Mouse (Mus musculus) intestine, embryonic 16.5 days (tissue): Measurements from ENCODE around the gene A730049H05Rik. TPM values are rescaled to one million over a fixed set of nuclear protein-coding genes. Genes with fewer than 3 reads are reported as not detected.

Experiments
- ATAC-seq: fragments of 200-750 bp; cut with Nextera tagmentation; 2 replicates; pipeline ENCODE4 v1.8.0; 2017; ENCODE audit warnings: moderate TSS enrichment, moderate library complexity
- H3K27ac ChIP-seq: fragments of 300-500 bp; sonication (generic); 2 replicates; pipeline ENCODE4 v1.5.1; 2014; ENCODE audit warnings: mild to moderate bottlenecking, low read length
- H3K27me3 ChIP-seq: fragments of 300-500 bp; sonication (generic); replicated peaks from 2 replicates; pipeline ENCODE4 v1.6.1; 2014; ENCODE audit warnings: low read length, control low read depth, mixed read lengths; ENCODE audit not compliant: control insufficient read depth, insufficient read depth
- H3K36me3 ChIP-seq: fragments of 300-500 bp; sonication (generic); 2 replicates; pipeline ENCODE4 v1.6.1; 2014; ENCODE audit warnings: low read length, control low read depth; ENCODE audit not compliant: control insufficient read depth, insufficient read depth
- H3K4me1 ChIP-seq: fragments of 300-500 bp; sonication (generic); 2 replicates; pipeline ENCODE4 v1.6.1; 2014; ENCODE audit warnings: low read length, control low read depth, mixed read lengths; ENCODE audit not compliant: control insufficient read depth, insufficient read depth
- H3K4me2 ChIP-seq: fragments of 300-500 bp; sonication (generic); 2 replicates; pipeline ENCODE4 v1.6.1; 2014; ENCODE audit warnings: low read depth, low read length, control low read depth
- H3K4me3 ChIP-seq: fragments of 300-500 bp; sonication (generic); 2 replicates; pipeline ENCODE4 v1.5.1; 2014; ENCODE audit warnings: mild to moderate bottlenecking, low read length
- H3K9ac ChIP-seq: fragments of 300-500 bp; sonication (generic); 2 replicates; pipeline ENCODE4 v1.6.1; 2014; ENCODE audit warnings: low read depth, low read length
- H3K9me3 ChIP-seq: fragments of 300-500 bp; sonication (generic); 2 replicates; pipeline ENCODE4 v1.6.1; 2016; ENCODE audit warnings: low read length, control low read depth; ENCODE audit not compliant: control insufficient read depth
- WGBS: fragments of 180-500 bp; shearing (Covaris S2); extraction: QIAGEN DNeasy Blood & Tissue Kit; methylation state at CpG from one replicate; pipeline ENCODE4 v1.1.7; 2014; 5-methylcytosine and 5-hydroxymethylcytosine counted together
- polyA plus RNA-seq: library from polyadenylated mRNA; unstranded; fragments of >200 nt; fragmentation: Nextera tagmentation; extraction: Ambion mirVana; gene quantifications from 2 replicates; pipeline ENCODE4 v1.2.1, GENCODE M21; 2015

A730049H05Rik gene
- polyA plus RNA-seq: 0.27 and 0.38 TPM in 2 replicates

DNA sequence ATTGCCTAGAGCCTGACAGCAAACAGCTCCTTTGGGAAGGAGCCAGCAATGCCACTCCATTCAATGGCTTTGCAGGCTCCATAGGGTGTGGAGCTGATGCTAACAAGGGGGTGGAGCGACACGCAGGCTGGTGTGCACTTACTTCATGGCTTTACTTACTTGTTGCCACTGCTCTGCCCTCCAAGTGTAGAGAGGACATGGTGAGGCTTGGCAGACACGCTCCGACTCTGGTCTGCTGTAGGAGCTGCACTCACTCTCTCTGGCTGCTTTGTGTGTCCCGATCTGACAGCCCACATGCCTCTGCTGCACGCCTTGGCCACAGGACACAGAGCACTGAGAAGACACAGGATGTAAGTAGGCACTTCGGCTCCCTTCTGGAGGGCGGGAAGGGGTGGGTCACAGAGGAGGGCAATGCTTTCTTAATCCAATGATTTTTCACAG, at the start of gene A730049H05Rik:
TSS of gene A730049H05Rik (plus strand) at position 168 of the 441 bp plus-strand sequence.
- Histone ChIP-seq H3K4me2 (no peak within 1 kb of the TSS), H3K4me1 (no peaks in the 10 kb centered on the region)

DNA sequence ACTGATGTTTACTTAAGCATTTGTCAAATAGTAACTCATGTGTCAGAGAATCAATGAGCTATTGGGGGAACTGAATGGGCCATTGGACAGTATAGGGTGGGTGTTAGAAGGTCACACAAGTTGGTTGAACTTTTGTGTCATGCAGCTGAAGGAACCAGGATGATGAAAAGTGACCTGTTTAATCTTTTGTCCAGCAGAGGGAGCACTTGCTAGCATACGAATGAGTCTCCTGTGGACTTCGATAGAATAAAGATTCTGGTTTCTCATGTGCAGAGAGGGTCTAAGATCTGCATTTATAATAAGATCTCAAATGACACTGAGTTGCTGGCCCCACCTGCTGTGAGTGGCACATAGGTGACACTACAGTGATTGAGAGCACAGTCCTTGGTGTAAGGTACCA, 39.9 kb upstream of the A730049H05Rik start:
- no peaks in the 10 kb centered on the region for H3K4me1 ChIP-seq
- no peak for ATAC-seq
- no peak overlapping the region for H3K4me2 ChIP-seq
- no peak overlapping the region for H3K4me3 ChIP-seq
- H3K27me3 ChIP-seq: no peaks in the 10 kb centered on the region
- H3K27ac ChIP-seq: no peak overlapping the region
- H3K9me3 ChIP-seq: no peaks in the 10 kb centered on the region
- no peaks in the 10 kb centered on the region for H3K36me3 ChIP-seq
- no peak overlapping the region for H3K9ac ChIP-seq
- 14% methylated on average over 2 of the region's 2 CpGs for whole genome bisulfite sequencing

More for the DNA sequence above, at the start of gene A730049H05Rik:
- no peaks in the 10 kb centered on the region for H3K27me3 ChIP-seq
- no peak within 1 kb of the TSS for H3K4me3 ChIP-seq
- H3K9me3 ChIP-seq: no peaks in the 10 kb centered on the region
- no peak within 1 kb of the TSS for H3K27ac ChIP-seq
- 22% methylated on average over 8 of the region's 8 CpGs for WGBS
- H3K36me3 ChIP-seq: no peaks in the 10 kb centered on the region
- no peak for ATAC-seq
- no peak within 1 kb of the TSS for H3K9ac ChIP-seq

DNA sequence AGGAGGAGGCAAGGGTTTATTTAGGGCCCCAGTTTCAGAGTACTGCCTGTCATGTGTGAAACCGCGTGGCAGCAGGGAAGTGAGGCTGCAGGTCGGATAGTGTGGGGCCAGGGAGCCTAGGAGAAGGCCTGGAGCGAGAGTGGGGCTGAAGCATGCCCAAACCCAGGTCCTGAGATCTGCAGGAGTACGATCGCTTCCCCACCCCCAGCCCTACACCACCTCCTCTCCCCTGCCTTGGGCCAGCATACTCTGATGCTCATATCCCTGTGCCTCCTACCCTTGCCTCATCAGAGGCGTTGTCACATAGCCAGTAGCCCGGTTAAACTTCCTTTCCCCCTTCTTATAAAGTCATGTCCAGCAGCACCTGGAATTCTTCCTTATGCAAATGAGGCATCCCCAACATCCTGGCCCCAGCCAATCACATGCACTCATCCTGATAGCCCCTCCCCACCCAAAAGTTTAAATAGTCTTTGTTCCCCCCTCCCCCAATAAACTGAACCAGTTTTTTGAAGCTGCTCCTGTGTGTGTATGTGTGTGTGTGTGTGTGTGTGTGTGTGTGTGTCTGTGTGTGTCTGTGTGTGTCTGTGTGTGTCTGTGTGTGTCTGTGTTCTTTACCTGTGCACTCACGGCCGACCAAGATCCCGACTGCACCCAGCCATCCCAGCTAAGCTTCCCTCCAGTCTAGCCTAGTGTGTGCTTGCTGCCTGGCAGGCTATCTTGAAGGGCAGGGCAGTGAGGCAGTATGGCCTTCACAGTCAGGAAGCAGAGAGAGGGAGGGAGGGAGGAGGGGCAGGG, 36.9 kb upstream of the A730049H05Rik start:
- Histone ChIP-seq H3K27ac (no peak overlapping the region), H3K27me3 (no peaks in the 10 kb centered on the region), H3K9me3 (no peaks in the 10 kb centered on the region), H3K4me1 (no peaks in the 10 kb centered on the region), H3K4me3 (no peak overlapping the region), H3K4me2 (no peak overlapping the region), H3K9ac (no peak overlapping the region), H3K36me3 (no peaks in the 10 kb centered on the region)
- peak; percentile 55; the same call in 1 of the 2 replicates for ATAC-seq
- WGBS: 82% methylated on average over 11 of the region's 11 CpGs

DNA sequence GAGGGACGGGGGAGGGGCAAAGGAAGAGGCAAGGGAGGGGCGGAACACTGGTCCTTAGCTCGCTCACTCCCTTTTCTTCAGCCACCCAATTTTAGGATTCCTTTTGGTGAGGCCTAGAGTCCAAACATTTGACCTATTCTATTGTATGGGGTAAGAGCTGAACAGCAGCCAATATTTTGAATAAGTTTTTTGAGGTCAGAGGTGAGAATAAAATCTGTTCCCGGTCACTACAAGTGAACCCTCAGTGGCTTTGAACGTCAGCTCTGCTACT, 36.4 kb upstream of the A730049H05Rik start:
- H3K36me3 ChIP-seq: no peaks in the 10 kb centered on the region
- no peaks in the 10 kb centered on the region for H3K27me3 ChIP-seq
- H3K4me1 ChIP-seq: no peaks in the 10 kb centered on the region
- no peak overlapping the region for H3K4me2 ChIP-seq
- no peak overlapping the region for H3K4me3 ChIP-seq
- ATAC-seq: no peak
- no peaks in the 10 kb centered on the region for H3K9me3 ChIP-seq
- WGBS: 57% methylated on average over 5 of the region's 5 CpGs
- no peak overlapping the region for H3K27ac ChIP-seq
- no peak overlapping the region for H3K9ac ChIP-seq

DNA sequence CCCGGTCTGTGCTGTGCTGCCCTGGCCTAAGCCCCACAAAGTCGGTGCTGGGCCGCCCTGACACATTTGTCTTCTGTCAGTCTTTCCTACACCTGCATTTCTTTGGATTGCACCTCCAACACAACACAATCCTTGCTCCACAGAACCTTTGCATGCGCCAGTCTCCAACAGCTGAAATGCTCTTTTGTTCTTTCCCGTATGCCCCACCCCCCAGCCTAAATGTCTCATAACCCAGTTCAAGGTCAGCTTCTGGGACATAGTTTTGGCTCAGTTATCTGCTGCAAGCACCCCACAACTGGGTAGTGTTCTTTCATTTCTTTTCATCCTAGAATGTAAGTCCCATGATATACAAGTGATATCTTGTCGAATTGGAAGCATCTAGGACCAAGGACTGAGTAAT, 34.8 kb upstream of the A730049H05Rik start:
- Histone ChIP-seq H3K36me3 (no peaks in the 10 kb centered on the region), H3K27me3 (no peaks in the 10 kb centered on the region), H3K4me3 (no peak overlapping the region), H3K4me1 (no peaks in the 10 kb centered on the region), H3K9ac (no peak overlapping the region), H3K4me2 (no peak overlapping the region), H3K27ac (no peak overlapping the region), H3K9me3 (no peaks in the 10 kb centered on the region)
- WGBS: 83% methylated on average over 6 of the region's 6 CpGs
- no peak for ATAC-seq

DNA sequence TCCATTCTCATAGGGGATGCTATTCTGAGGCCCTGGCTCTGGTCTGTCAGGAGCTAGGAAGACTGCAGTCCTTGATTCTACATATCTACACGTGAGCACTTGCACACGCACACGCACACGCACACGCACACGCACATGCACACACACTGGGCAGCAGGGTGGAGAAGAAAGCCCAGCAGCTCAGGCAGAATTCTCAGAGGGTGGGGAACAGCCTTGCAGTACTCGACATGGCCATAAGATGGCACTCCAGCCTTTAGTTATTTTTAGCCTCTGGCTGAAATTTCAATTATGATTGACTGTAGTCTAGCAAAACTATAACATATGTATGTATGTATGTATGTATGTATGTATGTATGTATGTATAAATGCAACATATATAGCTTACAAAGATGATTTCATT, 31.5 kb upstream of the A730049H05Rik start:
- no peak overlapping the region for H3K9ac ChIP-seq
- no peak overlapping the region for H3K27ac ChIP-seq
- 26% methylated on average over 7 of the region's 7 CpGs for WGBS
- no peaks in the 10 kb centered on the region for H3K36me3 ChIP-seq
- no peak overlapping the region for H3K4me3 ChIP-seq
- H3K4me2 ChIP-seq: no peak overlapping the region
- no peak for ATAC-seq
- no peaks in the 10 kb centered on the region for H3K4me1 ChIP-seq
- H3K27me3 ChIP-seq: no peaks in the 10 kb centered on the region
- no peaks in the 10 kb centered on the region for H3K9me3 ChIP-seq

DNA sequence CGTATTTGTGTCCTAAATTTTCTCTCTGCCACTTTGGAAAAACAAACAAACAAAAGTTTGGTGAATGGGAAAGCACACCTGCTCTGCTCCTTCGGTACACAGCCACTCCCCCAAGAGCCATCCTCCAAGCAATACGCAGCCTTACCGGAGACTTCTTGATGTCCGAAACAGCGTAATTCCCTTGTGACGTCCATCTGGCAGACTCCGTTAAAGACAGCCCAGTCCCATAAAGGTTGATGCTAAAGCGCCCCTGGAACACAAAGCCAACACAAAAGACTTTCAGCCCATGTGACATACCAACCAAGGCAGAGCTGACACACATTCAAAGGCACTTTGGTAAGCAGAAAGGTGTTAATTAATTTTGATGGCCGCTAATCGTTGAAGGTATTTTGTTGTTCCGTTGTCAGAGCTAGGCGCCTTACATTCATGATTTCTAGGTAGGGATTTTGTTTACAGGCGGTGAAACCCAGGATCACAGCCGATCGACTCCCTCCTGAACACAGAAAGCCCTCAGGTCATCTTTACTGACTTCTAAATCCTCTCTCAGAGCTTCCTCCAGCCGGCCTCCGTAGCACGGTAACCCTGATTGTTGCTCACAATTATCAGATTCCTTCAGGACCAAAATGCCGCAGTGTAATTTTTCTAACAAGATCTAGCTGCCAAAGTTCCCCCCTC, 29.4 kb upstream of the A730049H05Rik start:
- Histone ChIP-seq H3K9ac (peak overlapping the region; percentile 19; the same call in 1 of the 2 replicates), H3K4me3 (peak overlapping the region; percentile 18)
- ATAC-seq: peak; percentile 53

DNA sequence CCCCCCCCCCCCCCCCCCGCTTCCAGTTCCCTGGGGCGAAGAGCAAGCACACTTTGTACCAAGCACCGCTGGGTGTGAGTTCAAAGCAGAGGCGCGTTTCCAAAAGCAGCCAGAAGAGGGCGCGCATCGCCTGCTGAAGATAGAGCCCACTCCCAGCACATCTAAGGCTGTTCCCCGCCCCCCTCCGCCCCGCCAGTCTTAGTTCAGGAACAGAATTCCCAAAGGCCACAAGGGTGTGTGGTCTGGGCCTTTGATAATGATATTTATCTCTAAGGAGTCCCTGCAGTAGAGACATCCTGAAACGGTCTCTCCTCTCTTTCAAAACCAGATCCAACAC, 28.9 kb upstream of the A730049H05Rik start:
- H3K9me3 ChIP-seq: no peaks in the 10 kb centered on the region
- peak overlapping the region; percentile 18; the same call in 1 of the 2 replicates for H3K4me3 ChIP-seq
- H3K4me2 ChIP-seq: peak overlapping the region; percentile 52
- WGBS: 4% methylated on average over 11 of the region's 12 CpGs
- peak; percentile 80 for ATAC-seq
- no peaks in the 10 kb centered on the region for H3K4me1 ChIP-seq
- H3K27ac ChIP-seq: no peak overlapping the region
- H3K27me3 ChIP-seq: no peaks in the 10 kb centered on the region
- H3K9ac ChIP-seq: peak overlapping the region; percentile 19; the same call in 1 of the 2 replicates
- no peaks in the 10 kb centered on the region for H3K36me3 ChIP-seq

More for the DNA sequence above, 29.4 kb upstream of the A730049H05Rik start:
- H3K9me3 ChIP-seq: no peaks in the 10 kb centered on the region
- WGBS: 25% methylated on average over 20 of the region's 20 CpGs
- no peaks in the 10 kb centered on the region for H3K4me1 ChIP-seq
- H3K36me3 ChIP-seq: no peaks in the 10 kb centered on the region
- peak overlapping the region; percentile 52 for H3K4me2 ChIP-seq
- no peak overlapping the region for H3K27ac ChIP-seq
- no peaks in the 10 kb centered on the region for H3K27me3 ChIP-seq

DNA sequence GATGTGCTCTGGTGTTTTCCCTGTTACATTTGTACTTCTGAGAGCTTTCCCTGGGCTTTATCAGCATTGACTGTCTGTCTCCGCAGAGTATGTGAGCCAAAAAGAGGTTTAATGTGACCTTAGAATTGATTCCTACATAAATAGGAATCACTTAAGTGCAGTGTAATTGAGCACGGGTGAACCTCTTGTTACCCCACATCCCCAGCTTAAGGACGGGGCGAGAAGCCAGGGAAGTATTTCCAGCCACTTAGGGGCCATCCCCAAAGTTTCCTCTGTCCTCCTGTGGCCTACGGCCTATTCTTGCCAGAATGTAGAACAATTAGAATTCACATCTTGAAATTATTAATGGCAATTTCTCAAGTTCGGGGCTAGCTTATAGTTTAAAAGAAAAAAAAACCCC, 22.5 kb upstream of the A730049H05Rik start:
- ATAC-seq: no peak
- no peaks in the 10 kb centered on the region for H3K27me3 ChIP-seq
- no peaks in the 10 kb centered on the region for H3K4me1 ChIP-seq
- no peak overlapping the region for H3K27ac ChIP-seq
- H3K4me2 ChIP-seq: no peak overlapping the region
- H3K9me3 ChIP-seq: no peaks in the 10 kb centered on the region
- H3K9ac ChIP-seq: no peak overlapping the region
- 71% methylated on average over 6 of the region's 6 CpGs for WGBS
- peaks cover 3% of the 10 kb centered on the region; the same call in 1 of the 2 replicates for H3K36me3 ChIP-seq
- H3K4me3 ChIP-seq: no peak overlapping the region
